In the genomic region with DNA sequence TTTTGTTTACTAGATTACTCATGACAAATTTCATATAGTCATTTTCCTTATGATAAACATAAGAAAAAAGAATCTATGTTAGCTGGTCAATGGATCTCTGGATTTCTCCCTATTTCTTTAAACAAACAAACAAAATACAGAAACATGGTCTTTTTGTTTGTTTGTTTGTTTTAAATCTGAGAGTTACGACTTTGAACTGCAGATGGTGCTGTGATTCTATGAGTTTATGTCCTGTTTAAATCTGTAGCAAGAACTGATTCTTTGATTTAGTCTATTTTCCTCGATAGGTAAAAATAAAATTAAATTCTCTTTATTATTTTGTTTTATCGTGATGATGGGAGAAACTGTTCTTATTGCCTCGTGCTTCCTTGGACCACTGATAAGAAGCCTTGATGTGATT, we compare ENCODE assay signal across 30 mouse cellular contexts. TPM values are rescaled to one million over a fixed set of nuclear protein-coding genes. Genes with fewer than 3 reads are reported as not detected.
DNase-seq lines count a peak whose midpoint lies in the region; ATAC-seq and TF ChIP-seq lines count a peak whose summit lies in the region.
"Had no signal": no experiment of that assay in that cellular context is flagged by ENCODE, and none has a peak within 500 bp of the region (broad histone marks: within the 10 kb centered on the region; RNA-seq: fewer than 3 reads in every experiment).

No protein-coding gene starts in this region.

- no peaks in the 10 kb centered on the region for H3K9me3 ChIP-seq in hindbrain, postnatal 0 days (ENCODE audit: low read length)
- no peaks in the 10 kb centered on the region for H3K9me3 ChIP-seq in hindbrain, embryonic 13.5 days
- no peaks in the 10 kb centered on the region for H3K9me3 ChIP-seq in forebrain, embryonic 13.5 days (replicated peaks)
- H3K9me3 ChIP-seq: embryonic facial prominence, embryonic 12.5 days; embryonic facial prominence, embryonic 15.5 days; forebrain, embryonic 12.5 days; hindbrain, embryonic 10.5 days had no signal

- H3K4me2 ChIP-seq in hindbrain, postnatal 0 days (ENCODE audit: low read depth, low read length): no peak overlapping the region
- no peak overlapping the region for H3K4me2 ChIP-seq in hindbrain, embryonic 13.5 days
- H3K4me2 ChIP-seq in forebrain, embryonic 13.5 days: no peak overlapping the region
- H3K4me2 ChIP-seq: embryonic facial prominence, embryonic 12.5 days; embryonic facial prominence, embryonic 15.5 days; forebrain, embryonic 12.5 days; heart, embryonic 11.5 days; hindbrain, embryonic 14.5 days had no signal

- H3K36me3 ChIP-seq in hindbrain, postnatal 0 days (ENCODE audit: insufficient read depth, low read length): no peaks in the 10 kb centered on the region
- H3K36me3 ChIP-seq in hindbrain, embryonic 13.5 days: no peaks in the 10 kb centered on the region
- no peaks in the 10 kb centered on the region for H3K36me3 ChIP-seq in forebrain, embryonic 13.5 days (ENCODE audit: poor library complexity, severe bottlenecking)
- H3K36me3 ChIP-seq: embryonic facial prominence, embryonic 12.5 days; embryonic facial prominence, embryonic 15.5 days; forebrain, embryonic 12.5 days; hindbrain, embryonic 10.5 days had no signal

- DNase-seq in hindbrain, postnatal 0 days (ENCODE audit: low spot score): peak; percentile 33
- DNase-seq in left cerebral cortex, adult 2 months (ENCODE audit: extremely low spot score in 1 of 2, low spot score in 2 of 2): no peak
- DNase-seq in left cerebral cortex, adult 8-10 months (ENCODE audit: low spot score in 2 of 2): no peak
- peak; percentile 16 for DNase-seq in 416B (ENCODE audit: low read depth)
- peak; percentile 15 for DNase-seq in brain, adult 2 months (ENCODE audit: low read depth, low spot score)
- DNase-seq in adrenal gland, adult 18-20 months (ENCODE audit: low spot score in 2 of 2): no peak
- DNase-seq: adrenal gland, adult 8-10 months; adrenal gland, postnatal 25 days; cerebellum, adult 18-20 months; cerebellum, adult 9-10 months; cerebellum, postnatal 14 days; gastrocnemius, postnatal 10 days; gastrocnemius, postnatal 36 days had no signal

- intact Hi-C loops in left cerebral cortex, adult 2 months (cut with DNase I): loop anchor here (2.0 kb wide), 1 partner anchor 149 kb away; no protein-coding TSS in a partner anchor

- ATAC-seq in hindbrain, postnatal 0 days: no peak
- ATAC-seq in hindbrain, embryonic 13.5 days (ENCODE audit: low FRiP score): no peak
- ATAC-seq in forebrain, embryonic 13.5 days: no peak
- ATAC-seq: forebrain, embryonic 16.5 days; intestine, postnatal 0 days; Patski had no signal

- no peak overlapping the region for H3K4me3 ChIP-seq in hindbrain, postnatal 0 days (ENCODE audit: low read length)
- H3K4me3 ChIP-seq in hindbrain, embryonic 13.5 days: no peak overlapping the region
- no peak overlapping the region for H3K4me3 ChIP-seq in left cerebral cortex, adult 2 months
- H3K4me3 ChIP-seq in forebrain, embryonic 13.5 days: no peak overlapping the region
- H3K4me3 ChIP-seq: embryonic facial prominence, embryonic 12.5 days; embryonic facial prominence, embryonic 15.5 days; forebrain, embryonic 12.5 days; hindbrain, embryonic 10.5 days had no signal

- no peaks in the 10 kb centered on the region for H3K27me3 ChIP-seq in hindbrain, postnatal 0 days (ENCODE audit: insufficient read depth, low read length)
- no peaks in the 10 kb centered on the region for H3K27me3 ChIP-seq in hindbrain, embryonic 13.5 days
- H3K27me3 ChIP-seq in forebrain, embryonic 13.5 days: no peaks in the 10 kb centered on the region
- H3K27me3 ChIP-seq: embryonic facial prominence, embryonic 12.5 days; embryonic facial prominence, embryonic 15.5 days; forebrain, embryonic 12.5 days had no signal

- no peaks in the 10 kb centered on the region for H3K4me1 ChIP-seq in hindbrain, postnatal 0 days (ENCODE audit: insufficient read depth, low read length)
- no peaks in the 10 kb centered on the region for H3K4me1 ChIP-seq in hindbrain, embryonic 13.5 days (replicated peaks)
- H3K4me1 ChIP-seq in forebrain, embryonic 13.5 days: no peaks in the 10 kb centered on the region
- H3K4me1 ChIP-seq: embryonic facial prominence, embryonic 12.5 days; embryonic facial prominence, embryonic 15.5 days; forebrain, embryonic 12.5 days; hindbrain, embryonic 10.5 days had no signal

- H3K27ac ChIP-seq in hindbrain, postnatal 0 days: no peak overlapping the region
- H3K27ac ChIP-seq in hindbrain, embryonic 13.5 days: no peak overlapping the region
- no peak overlapping the region for H3K27ac ChIP-seq in left cerebral cortex, adult 2 months
- H3K27ac ChIP-seq in forebrain, embryonic 13.5 days: no peak overlapping the region
- H3K27ac ChIP-seq: embryonic facial prominence, embryonic 12.5 days; embryonic facial prominence, embryonic 15.5 days; forebrain, embryonic 12.5 days; hindbrain, embryonic 10.5 days; hindbrain, embryonic 14.5 days had no signal

- no peak overlapping the region for H3K9ac ChIP-seq in hindbrain, postnatal 0 days (replicated peaks; ENCODE audit: low read length)
- H3K9ac ChIP-seq in hindbrain, embryonic 13.5 days: no peak overlapping the region
- no peak overlapping the region for H3K9ac ChIP-seq in forebrain, embryonic 13.5 days
- H3K9ac ChIP-seq: embryonic facial prominence, embryonic 12.5 days; embryonic facial prominence, embryonic 15.5 days; forebrain, embryonic 12.5 days; hindbrain, embryonic 14.5 days had no signal

- TF ChIP-seq CTCF in hindbrain, postnatal 0 days (IDR thresholded peaks at IDR 0.05; ENCODE audit: low read depth): no peak; the same call in 1 of the 2 replicates
- TF ChIP-seq CTCF in left cerebral cortex, adult 2 months (IDR thresholded peaks at IDR 0.05): peak; percentile 30

- 72% methylated on average over 4 of the region's 4 CpGs for WGBS in hindbrain, postnatal 0 days
- 85% methylated on average over 4 of the region's 4 CpGs for WGBS in hindbrain, embryonic 13.5 days
- WGBS in forebrain, embryonic 13.5 days: 90% methylated on average over 4 of the region's 4 CpGs

RNA-seq across cellular contexts. Expression of gene Vip, which starts 1.7 kb away (rescaled TPM):
- 1.4 and 2.2 TPM in 2 replicates for total RNA-seq in hindbrain, postnatal 0 days (2014; rRNA removed)
- 2.4 and 3.4 TPM in 2 replicates for polyA plus RNA-seq in hindbrain, postnatal 0 days (2015; fragmentation: Nextera tagmentation; extraction: Ambion mirVana)
- polyA plus RNA-seq in hindbrain, embryonic 13.5 days (2015; fragmentation: Nextera tagmentation; extraction: Ambion mirVana): 1.2 and 1.4 TPM in 2 replicates
- total RNA-seq in left cerebral cortex, adult 2 months (2021): 10 to 100 TPM; 57.6 to 69.4 TPM
- total RNA-seq in left cerebral cortex, adult 8-10 months (2022): 10 to 100 TPM; 39.0 to 46.4 (median 41.9) TPM
- not detected for total RNA-seq in adrenal gland, adult 18-20 months (2021)
- 0.10 TPM in 1 of 2 replicates, not detected in the other for polyA plus RNA-seq in forebrain, embryonic 13.5 days (2015; fragmentation: Nextera tagmentation; extraction: Ambion mirVana)
- total RNA-seq: ES-E14; gastrocnemius, adult 18-20 months; gastrocnemius, postnatal 36 days; granulocyte monocyte progenitor cell, adult 5-6 weeks; heart, postnatal 25 days had no signal
- polyA plus RNA-seq: forebrain, embryonic 12.5 days; forebrain, embryonic 16.5 days; heart, embryonic 11.5 days; heart, embryonic 14.5 days; heart, postnatal 0 days; Patski had no signal

RNA-seq across cellular contexts. Expression of gene Myct1, which starts 43.7 kb away (rescaled TPM):
- 0.43 and 0.89 TPM in 2 replicates for total RNA-seq in hindbrain, postnatal 0 days (2014; rRNA removed)
- 0.91 and 1.0 TPM in 2 replicates for polyA plus RNA-seq in hindbrain, postnatal 0 days (2015; fragmentation: Nextera tagmentation; extraction: Ambion mirVana)
- 1.3 and 1.8 TPM in 2 replicates for polyA plus RNA-seq in hindbrain, embryonic 13.5 days (2015; fragmentation: Nextera tagmentation; extraction: Ambion mirVana)
- under 1 TPM; 0.12 to 0.38 TPM for total RNA-seq in left cerebral cortex, adult 2 months (2021)
- under 1 TPM; 0.28 to 0.53 (median 0.38) TPM for total RNA-seq in left cerebral cortex, adult 8-10 months (2022)
- 1 to 10 TPM; 2.9 TPM for total RNA-seq in adrenal gland, adult 18-20 months (2021)
- 0.64 and 1.0 TPM in 2 replicates for polyA plus RNA-seq in forebrain, embryonic 13.5 days (2015; fragmentation: Nextera tagmentation; extraction: Ambion mirVana)
- total RNA-seq: ES-E14 had no signal
- polyA plus RNA-seq: Patski had no signal

Comparison
In these comparisons a context has a peak if more than half of its experiments do, and no peak if none do; other contexts are left out.
1. DNase-seq: peak in hindbrain, postnatal 0 days (single experiment), 416B (single experiment) and brain, adult 2 months (single experiment); none in left cerebral cortex, adult 2 months (0 of 2), left cerebral cortex, adult 8-10 months (0 of 2) and adrenal gland, adult 18-20 months (0 of 2).
2. RNA of gene Vip, which starts 1.7 kb away (total RNA-seq): 57.6 to 69.4 TPM in left cerebral cortex, adult 2 months and 39.0 to 46.4 TPM in left cerebral cortex, adult 8-10 months; 1.4 to 2.2 TPM in hindbrain, postnatal 0 days and not detected in adrenal gland, adult 18-20 months; every median in the first group is over 10 times any median in the second.